Mouse (Mus musculus) cerebellum, postnatal 4 days (tissue): ENCODE results near the gene Tmprss3.

Experiments used
- DNase-seq, 2 experiments: peaks; one replicate each; pipeline ENCODE4 v3.0.0; 2022; ENCODE audit warnings: low spot score in 2 of 2, mixed read lengths in 1 of 2

The Tmprss3 gene

GRCm38 (mm10) chr17:31138398-31138797 lies 60.4 kb downstream of the Tmprss3 start:
- DNase-seq = peak in 1 of 2 experiments; percentile 63

- no peak for DNase-seq
Measured at GRCm38 (mm10) chr17:31136821-31137220, 62.0 kb downstream of the Tmprss3 start.

- no peak for DNase-seq
Measured at GRCm38 (mm10) chr17:31136291-31136690, 62.5 kb downstream of the Tmprss3 start.

DNA sequence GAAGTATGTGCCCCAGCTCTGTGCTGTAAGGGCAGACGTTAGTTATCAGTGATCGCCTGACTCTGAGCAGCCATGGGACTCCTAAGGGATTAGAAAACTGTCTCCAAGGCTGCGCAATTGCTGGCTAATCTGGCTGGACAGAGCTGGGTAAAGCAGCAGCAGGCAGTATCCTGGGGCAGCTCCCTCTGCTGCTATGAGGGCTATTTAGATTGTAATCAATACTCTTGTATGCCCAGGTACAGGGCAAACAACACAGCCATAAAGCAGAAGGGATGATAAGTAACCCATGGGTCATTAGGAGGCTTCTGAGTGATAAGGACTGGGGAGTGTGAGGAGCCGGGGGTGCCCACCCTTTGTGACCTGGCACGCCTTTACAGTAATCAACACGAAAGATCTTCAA lies 63.9 kb downstream of the Tmprss3 start:
- DNase-seq = no peak

GRCm38 (mm10) chr17:31133776-31134175 lies 65.0 kb downstream of the Tmprss3 start:
- no peak for DNase-seq

GRCm38 (mm10) chr17:31131269-31131821 lies 67.4 kb downstream of the Tmprss3 start:
- no peak for DNase-seq

DNA sequence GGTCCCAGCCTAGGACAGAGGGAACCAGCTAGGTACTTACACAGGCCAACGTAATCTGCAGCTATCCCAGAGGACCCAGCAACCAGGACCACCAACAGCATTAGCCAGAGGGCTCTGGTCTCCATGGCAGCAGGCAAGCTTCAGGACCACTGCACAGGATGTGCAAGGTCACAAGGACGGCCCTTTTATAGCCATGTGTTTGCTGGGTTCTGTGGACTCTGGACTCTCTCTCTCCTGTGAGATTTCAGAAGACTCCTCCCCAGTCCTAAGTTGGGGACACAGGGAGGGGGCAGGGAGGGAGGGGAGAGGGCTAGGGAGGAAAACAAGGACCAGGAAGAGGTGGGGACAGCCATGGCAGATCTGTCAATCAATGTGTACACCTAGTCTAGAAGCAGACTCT lies 69.3 kb downstream of the Tmprss3 start, which contains the start of gene Tff3:
Gene Tff3 (minus strand): TSS at position 195 of the 400 bp plus-strand sequence.
- no peak for DNase-seq
